Mouse (Mus musculus): ENCODE results near the gene Ano4.

- TF ChIP-seq POLR2A (IDR thresholded peaks at IDR 0.05; ENCODE audit: insufficient read length, low read depth) (no peak), CEBPB (IDR thresholded peaks at IDR 0.05; ENCODE audit: insufficient read depth, poor library complexity, severe bottlenecking) (no peak)
Measured at GRCm38 (mm10) chr10:89196444-89196843, 148.1 kb downstream of the Ano4 start.
